Mouse (Mus musculus) brain, embryonic 14.5 days (tissue): Measurements from ENCODE around the gene Erc2.

Experiments used
- CTCF ChIP-seq: fragments of 200-500 bp; IDR thresholded peaks from 2 replicates; pipeline ENCODE4 v1.5.1; 2012; ENCODE audit warnings: inconsistent platforms, mild to moderate bottlenecking, moderate library complexity, borderline replicate concordance; ENCODE audit not compliant: insufficient read depth, insufficient read length; ENCODE audit errors: extremely low read depth
- POLR2A ChIP-seq: fragments of 200-500 bp; IDR thresholded peaks from 2 replicates; pipeline ENCODE4 v1.6.1; 2012; ENCODE audit warnings: mild to moderate bottlenecking, inconsistent platforms, borderline replicate concordance; ENCODE audit not compliant: poor library complexity, insufficient read depth, insufficient read length, severe bottlenecking; ENCODE audit errors: extremely low read depth

GRCm38 (mm10) chr14:27658616-27659015 lies 36.4 kb downstream of the Erc2 start:
- TF ChIP-seq CTCF (no peak), POLR2A (no peak)
